Comparison of ENCODE assay signal across 30 mouse cellular contexts in the genomic region with DNA sequence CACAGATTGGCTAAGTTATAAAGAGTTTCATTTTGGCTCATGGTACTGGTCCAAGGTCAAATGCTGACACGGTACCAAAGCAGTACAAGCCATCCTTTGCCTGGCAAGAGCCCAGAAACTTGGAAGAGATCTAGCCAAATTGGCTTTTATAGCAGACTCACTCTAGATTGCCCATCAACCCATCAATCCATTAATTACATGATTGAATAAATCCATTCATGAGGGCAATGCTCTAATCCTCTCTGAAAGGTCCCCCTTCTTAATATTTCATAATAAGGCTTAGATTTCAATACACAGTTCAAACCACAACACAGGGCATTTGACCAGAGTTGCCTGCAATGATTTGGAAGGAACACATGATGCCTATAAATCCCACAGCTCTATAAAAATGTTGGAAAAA. TPM values are rescaled to one million over a fixed set of nuclear protein-coding genes. Genes with fewer than 3 reads are reported as not detected.
DNase-seq lines count a peak whose midpoint lies in the region; ATAC-seq lines count a peak whose summit lies in the region.
"Had no signal": no experiment of that assay in that cellular context is flagged by ENCODE, and none has a peak within 500 bp of the region (broad histone marks: within the 10 kb centered on the region; RNA-seq: fewer than 3 reads in every experiment).

No protein-coding gene starts in this region.

- H3K27ac ChIP-seq in forebrain, embryonic 15.5 days (replicated peaks), result no peak overlapping the region
- no peak overlapping the region for H3K27ac ChIP-seq in forebrain, embryonic 12.5 days
- H3K27ac ChIP-seq: heart, embryonic 15.5 days; hindbrain, embryonic 13.5 days; left cerebral cortex, adult 2 months; limb, embryonic 10.5 days; midbrain, embryonic 10.5 days had no signal

- H3K27me3 ChIP-seq in forebrain, embryonic 15.5 days, result no peaks in the 10 kb centered on the region
- H3K27me3 ChIP-seq in forebrain, embryonic 12.5 days, result 0 out of 2 replicates have a peak, but pooled peaks cover 6% of the 10 kb centered on the region
- H3K27me3 ChIP-seq: heart, embryonic 15.5 days; hindbrain, embryonic 13.5 days had no signal

- WGBS in forebrain, embryonic 15.5 days, result 20% methylated on average over 1 of the region's 1 CpGs
- WGBS in forebrain, embryonic 12.5 days, result 21% methylated on average over 1 of the region's 1 CpGs

- DNase-seq in adrenal gland, postnatal 10 days, result peak; percentile 25
- no peak for DNase-seq in adrenal gland, postnatal 14 days
- peak; percentile 23 for DNase-seq in left cerebral cortex, postnatal 4 days
- DNase-seq in left cerebral cortex, adult 9 months (ENCODE audit: low spot score in 2 of 2), result no peak
- peak; percentile 83 for DNase-seq in fat pad, adult 2 months (ENCODE audit: extremely low read depth, low read depth, low spot score)
- no peak for DNase-seq in layer of hippocampus, adult 18-20 months (ENCODE audit: low spot score in 2 of 2)
- DNase-seq: cerebellum, adult 8-10 months; heart, postnatal 36 days; liver; liver, postnatal 0 days; right cerebral cortex, postnatal 25 days; spleen, adult 18-20 months had no signal

- H3K36me3 ChIP-seq in forebrain, embryonic 15.5 days, result no peaks in the 10 kb centered on the region
- no peaks in the 10 kb centered on the region for H3K36me3 ChIP-seq in forebrain, embryonic 12.5 days (replicated peaks)
- H3K36me3 ChIP-seq: heart, embryonic 15.5 days; hindbrain, embryonic 13.5 days; limb, embryonic 10.5 days; midbrain, embryonic 10.5 days had no signal

- no peak overlapping the region for H3K4me3 ChIP-seq in forebrain, embryonic 15.5 days
- no peak overlapping the region for H3K4me3 ChIP-seq in forebrain, embryonic 12.5 days (replicated peaks)
- H3K4me3 ChIP-seq: heart, embryonic 15.5 days; hindbrain, embryonic 13.5 days; left cerebral cortex, adult 2 months; limb, embryonic 10.5 days; midbrain, embryonic 10.5 days had no signal

- intact Hi-C loops in left cerebral cortex, postnatal 4 days (cut with DNase I), result no loop called here

- H3K9ac ChIP-seq in forebrain, embryonic 15.5 days (replicated peaks), result no peak overlapping the region
- H3K9ac ChIP-seq in forebrain, embryonic 12.5 days, result no peak overlapping the region
- H3K9ac ChIP-seq: heart, embryonic 15.5 days; hindbrain, embryonic 13.5 days; liver, postnatal 0 days had no signal

- H3K4me2 ChIP-seq in forebrain, embryonic 15.5 days (replicated peaks), result no peak overlapping the region
- H3K4me2 ChIP-seq in forebrain, embryonic 12.5 days, result no peak overlapping the region
- H3K4me2 ChIP-seq: heart, embryonic 15.5 days; hindbrain, embryonic 13.5 days had no signal

- H3K4me1 ChIP-seq in forebrain, embryonic 15.5 days, result 0 out of 2 replicates have a peak, but pooled peaks cover 7% of the 10 kb centered on the region
- peaks cover 14% of the 10 kb centered on the region for H3K4me1 ChIP-seq in forebrain, embryonic 12.5 days
- H3K4me1 ChIP-seq: heart, embryonic 15.5 days had no signal

- H3K9me3 ChIP-seq in forebrain, embryonic 15.5 days, result no peaks in the 10 kb centered on the region
- H3K9me3 ChIP-seq in forebrain, embryonic 12.5 days, result 0 out of 2 replicates have a peak, but pooled peaks cover 3% of the 10 kb centered on the region
- H3K9me3 ChIP-seq: heart, embryonic 15.5 days; hindbrain, embryonic 13.5 days; limb, embryonic 10.5 days; midbrain, embryonic 10.5 days had no signal

- ATAC-seq in forebrain, embryonic 15.5 days (replicated peaks), result peak; percentile 24; the same call in 1 of the 2 replicates
- no peak for ATAC-seq in forebrain, embryonic 12.5 days (ENCODE audit: low FRiP score)
- ATAC-seq: liver, postnatal 0 days; lung, postnatal 0 days had no signal

RNA-seq across cellular contexts. Expression of gene Fam102b, which starts 7.0 kb away (rescaled TPM):
- total RNA-seq in adrenal gland, postnatal 10 days (2021), result 10 to 100 TPM; 14.8 to 18.0 TPM
- 10.8 and 18.3 TPM in 2 replicates for total RNA-seq in adrenal gland, postnatal 14 days (2021)
- polyA plus RNA-seq in forebrain, embryonic 15.5 days (2015; fragmentation: Nextera tagmentation; extraction: Ambion mirVana), result 13.8 and 16.0 TPM in 2 replicates
- 5.5 and 8.9 TPM in 2 replicates for polyA plus RNA-seq in forebrain, embryonic 12.5 days (2016; fragmentation: Nextera tagmentation; extraction: Ambion mirVana)
- 10 to 100 TPM; 83.0 to 84.2 TPM for total RNA-seq in left cerebral cortex, postnatal 4 days (2021)
- 10 to 100 TPM; 25.8 to 27.0 TPM for total RNA-seq in layer of hippocampus, adult 18-20 months (2021)

RNA-seq across cellular contexts. Expression of gene Slc25a54, which starts 45.9 kb away (rescaled TPM):
- total RNA-seq in adrenal gland, postnatal 10 days (2021), result not detected
- total RNA-seq in adrenal gland, postnatal 14 days (2021), result not detected in 2 replicates
- polyA plus RNA-seq in forebrain, embryonic 15.5 days (2015; fragmentation: Nextera tagmentation; extraction: Ambion mirVana), result not detected in 2 replicates
- 0.11 TPM in 1 of 2 replicates, not detected in the other for polyA plus RNA-seq in forebrain, embryonic 12.5 days (2016; fragmentation: Nextera tagmentation; extraction: Ambion mirVana)
- total RNA-seq in left cerebral cortex, postnatal 4 days (2021), result not detected
- not detected for total RNA-seq in layer of hippocampus, adult 18-20 months (2021)
- total RNA-seq: common myeloid progenitor, adult 5-6 weeks; gastrocnemius, adult 8-10 months; heart, postnatal 36 days; layer of hippocampus, postnatal 10 days; left cerebral cortex, adult 2 months; neutrophil, adult 5-6 weeks had no signal
- polyA plus RNA-seq: frontal cortex, adult 2 months; gonadal fat pad, adult 2 months; heart, embryonic 15.5 days; hindbrain, embryonic 13.5 days; intestine, embryonic 14.5 days; large intestine, adult 2 months; limb, embryonic 10.5 days; liver, postnatal 0 days; lung, postnatal 0 days; midbrain, embryonic 10.5 days; thymus, postnatal 0 days; urinary bladder, adult 2 months had no signal

Comparison
In these comparisons a context has a peak if more than half of its experiments do, and no peak if none do; other contexts are left out.
1. DNase-seq: peak in adrenal gland, postnatal 10 days (single experiment), left cerebral cortex, postnatal 4 days (single experiment) and fat pad, adult 2 months (single experiment); none in adrenal gland, postnatal 14 days (single experiment), left cerebral cortex, adult 9 months (0 of 2) and layer of hippocampus, adult 18-20 months (0 of 2).